Mouse (Mus musculus) cerebellum, adult 11-12 months (tissue): ENCODE results near the gene Atp8b4.

Source experiments
- DNase-seq: peaks from one replicate; pipeline ENCODE4 v3.0.0; 2022

The Atp8b4 gene

GRCm38 (mm10) chr2:126360688-126361087, 139.8 kb downstream of the Atp8b4 start:
- DNase-seq: no peak

- no peak for DNase-seq
Measured at GRCm38 (mm10) chr2:126359965-126360364, 140.5 kb downstream of the Atp8b4 start.

GRCm38 (mm10) chr2:126359278-126359677, 141.2 kb downstream of the Atp8b4 start:
- DNase-seq: no peak

- no peak for DNase-seq
Measured at GRCm38 (mm10) chr2:126358741-126359140, 141.7 kb downstream of the Atp8b4 start.

- DNase-seq: no peak
Measured at GRCm38 (mm10) chr2:126355259-126355658, 145.2 kb downstream of the Atp8b4 start.

GRCm38 (mm10) chr2:126351811-126352210, 148.7 kb downstream of the Atp8b4 start:
- no peak for DNase-seq

- no peak for DNase-seq
Measured at GRCm38 (mm10) chr2:126343026-126343593, 157.4 kb downstream of the Atp8b4 start.

- no peak for DNase-seq
Measured at GRCm38 (mm10) chr2:126341521-126341920, 159.0 kb downstream of the Atp8b4 start.

- no peak for DNase-seq
Measured at GRCm38 (mm10) chr2:126340201-126340600, 160.3 kb downstream of the Atp8b4 start.

GRCm38 (mm10) chr2:126339516-126339915, 161.0 kb downstream of the Atp8b4 start:
- no peak for DNase-seq

- DNase-seq: no peak
Measured at GRCm38 (mm10) chr2:126337143-126337542, 163.3 kb downstream of the Atp8b4 start.

- DNase-seq: no peak
Measured at GRCm38 (mm10) chr2:126331794-126332193, 168.7 kb downstream of the Atp8b4 start.

- no peak for DNase-seq
Measured at GRCm38 (mm10) chr2:126323206-126323605, 177.3 kb downstream of the Atp8b4 start.

GRCm38 (mm10) chr2:126322631-126323031, 177.8 kb downstream of the Atp8b4 start:
- no peak for DNase-seq

- no peak for DNase-seq
Measured at GRCm38 (mm10) chr2:126318071-126318470, 182.4 kb downstream of the Atp8b4 start.

GRCm38 (mm10) chr2:126316942-126317341, 183.5 kb downstream of the Atp8b4 start:
- DNase-seq: no peak

- DNase-seq: no peak
Measured at GRCm38 (mm10) chr2:126316346-126316745, 184.1 kb downstream of the Atp8b4 start.

GRCm38 (mm10) chr2:126311056-126311455, 189.4 kb downstream of the Atp8b4 start:
- DNase-seq: no peak

GRCm38 (mm10) chr2:126309994-126310393, 190.5 kb downstream of the Atp8b4 start:
- no peak for DNase-seq

- DNase-seq: no peak
Measured at GRCm38 (mm10) chr2:126304621-126305020, 195.9 kb downstream of the Atp8b4 start.

- DNase-seq: no peak
Measured at GRCm38 (mm10) chr2:126303226-126303625, 197.2 kb downstream of the Atp8b4 start.

- DNase-seq: no peak
Measured at GRCm38 (mm10) chr2:126302381-126302780, 198.1 kb downstream of the Atp8b4 start.

- no peak for DNase-seq
Measured at GRCm38 (mm10) chr2:126290702-126291101, 209.8 kb downstream of the Atp8b4 start.

GRCm38 (mm10) chr2:126287942-126288341, 212.5 kb downstream of the Atp8b4 start:
- DNase-seq: no peak

- DNase-seq: no peak
Measured at GRCm38 (mm10) chr2:126286420-126286819, 214.1 kb downstream of the Atp8b4 start.
